Mouse (Mus musculus) cerebellum, adult 9-11 months (tissue): ENCODE results near the gene Sptbn1.

Experiments used
- DNase-seq: peaks from one replicate; pipeline ENCODE4 v3.0.0; 2022

Gene Sptbn1

DNA sequence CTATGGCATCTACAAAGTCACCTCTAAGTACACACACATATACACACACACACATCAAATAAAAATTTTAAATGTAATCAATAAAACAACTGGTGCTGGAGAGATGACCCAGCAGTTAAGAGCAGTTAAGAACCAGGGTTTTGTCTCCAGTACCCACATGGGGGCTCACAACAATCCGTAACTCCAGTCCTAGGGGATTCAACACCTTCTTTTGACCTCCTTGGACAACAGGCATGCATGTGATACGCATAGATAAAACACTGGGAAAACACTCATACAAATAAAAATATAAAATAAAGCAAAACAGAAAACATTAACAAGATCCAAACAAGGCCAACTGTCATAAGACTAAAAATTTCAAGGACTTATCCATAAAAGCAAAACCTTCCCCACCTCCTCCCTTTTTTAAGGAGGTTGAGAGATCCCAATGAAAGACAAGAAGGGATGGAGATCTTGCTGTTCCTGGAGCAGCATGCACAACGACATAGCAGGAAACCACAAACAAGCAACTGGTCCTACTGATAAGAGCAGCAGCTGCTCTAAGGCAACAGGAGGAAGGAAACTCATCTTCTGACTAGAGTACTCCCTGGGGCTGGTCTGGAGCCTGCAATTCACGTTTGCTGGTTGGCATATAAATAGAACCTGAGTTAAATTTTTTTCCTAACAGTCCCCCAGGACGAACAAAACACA lies 102.0 kb downstream of the Sptbn1 start:
- no peak for DNase-seq

DNA sequence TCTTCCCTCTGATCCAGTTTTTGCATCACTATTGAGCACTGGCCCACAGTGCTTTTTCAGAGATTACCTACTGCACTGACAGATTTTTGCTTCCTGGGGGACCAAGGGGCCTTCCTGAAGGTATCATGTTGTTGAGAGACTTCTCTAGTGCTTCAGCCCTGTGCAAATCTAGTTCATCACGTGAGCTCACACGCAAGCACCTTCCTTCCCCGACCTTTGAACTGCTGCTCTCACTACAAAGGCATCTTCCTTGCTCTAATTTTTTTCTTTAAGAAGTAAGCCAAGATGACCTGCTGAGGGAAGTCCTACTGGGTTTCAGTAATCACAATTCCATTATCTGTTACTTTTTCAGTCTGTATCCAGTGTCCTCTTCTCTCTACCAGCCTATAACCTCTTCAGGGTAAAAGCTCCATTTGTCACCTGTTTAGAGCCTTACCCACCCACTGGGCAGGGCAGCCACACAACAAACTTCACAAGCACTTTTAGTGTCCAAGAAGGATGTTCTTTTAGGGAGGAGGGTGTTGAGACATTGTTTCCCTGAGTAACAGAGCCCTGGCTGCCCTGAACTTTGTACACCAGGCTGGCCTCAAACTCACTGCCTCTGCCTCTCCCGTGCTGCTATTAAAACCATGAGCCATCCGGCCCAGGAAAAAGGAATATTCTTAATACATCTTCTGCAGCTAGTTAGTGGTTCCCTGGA lies 103.3 kb downstream of the Sptbn1 start:
- DNase-seq, result no peak

DNA sequence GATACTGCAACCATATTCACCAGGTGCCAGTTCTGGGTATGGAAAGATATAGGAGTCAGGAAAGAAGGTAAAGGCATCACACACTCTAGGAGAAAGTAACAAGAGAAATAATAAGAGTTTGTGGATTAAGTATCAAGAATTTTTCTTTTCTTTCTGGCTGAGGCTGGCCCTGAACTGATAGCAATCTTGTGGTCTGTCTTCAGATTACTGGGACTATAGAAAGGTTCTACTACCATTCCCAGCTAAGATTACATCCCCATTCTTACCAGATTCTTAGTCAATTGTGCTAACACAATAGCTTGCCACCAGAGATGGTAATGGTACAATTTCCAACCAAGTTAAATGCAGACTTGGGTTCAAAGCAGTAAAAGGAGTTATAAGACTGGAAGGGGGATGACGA lies 104.1 kb downstream of the Sptbn1 start:
- no peak for DNase-seq

DNA sequence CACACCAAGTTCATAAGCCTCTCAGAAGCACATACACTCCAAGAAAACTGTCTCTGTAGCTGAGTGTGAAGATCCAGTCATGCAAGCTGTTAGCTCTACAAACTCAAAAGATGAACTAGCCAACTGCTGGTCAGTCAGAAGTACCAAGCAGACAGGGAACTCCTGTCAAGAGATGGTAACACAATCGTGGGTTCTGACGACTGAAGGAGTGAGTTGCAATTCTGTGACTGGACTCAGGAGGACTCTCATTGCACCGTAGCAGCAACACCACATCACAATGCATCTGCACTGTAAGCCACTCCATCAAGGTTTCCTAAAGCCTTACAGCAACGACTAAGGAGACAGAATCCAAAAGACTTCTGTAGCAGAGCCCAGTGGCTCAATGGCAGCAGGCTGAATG lies 104.9 kb downstream of the Sptbn1 start:
- DNase-seq, result no peak

DNA sequence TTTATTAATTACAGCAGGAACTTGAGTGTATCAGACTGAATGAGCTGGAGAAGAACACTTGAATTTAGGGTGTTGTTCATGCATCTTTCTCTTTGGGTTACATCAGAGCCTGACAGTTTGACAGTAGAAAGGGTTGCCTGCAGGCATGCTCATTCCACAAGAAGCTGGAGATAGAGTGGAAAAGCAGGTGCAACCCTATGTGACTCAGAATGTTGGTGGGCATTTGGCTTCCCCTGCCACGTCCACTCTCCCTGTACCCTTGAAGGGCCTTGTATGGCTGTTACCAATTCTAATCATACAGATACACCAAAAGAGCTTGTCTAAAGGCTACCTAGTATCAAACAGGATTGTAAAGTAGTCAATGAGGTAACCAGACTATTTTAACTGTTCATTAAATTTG lies 106.2 kb downstream of the Sptbn1 start:
- no peak for DNase-seq

DNA sequence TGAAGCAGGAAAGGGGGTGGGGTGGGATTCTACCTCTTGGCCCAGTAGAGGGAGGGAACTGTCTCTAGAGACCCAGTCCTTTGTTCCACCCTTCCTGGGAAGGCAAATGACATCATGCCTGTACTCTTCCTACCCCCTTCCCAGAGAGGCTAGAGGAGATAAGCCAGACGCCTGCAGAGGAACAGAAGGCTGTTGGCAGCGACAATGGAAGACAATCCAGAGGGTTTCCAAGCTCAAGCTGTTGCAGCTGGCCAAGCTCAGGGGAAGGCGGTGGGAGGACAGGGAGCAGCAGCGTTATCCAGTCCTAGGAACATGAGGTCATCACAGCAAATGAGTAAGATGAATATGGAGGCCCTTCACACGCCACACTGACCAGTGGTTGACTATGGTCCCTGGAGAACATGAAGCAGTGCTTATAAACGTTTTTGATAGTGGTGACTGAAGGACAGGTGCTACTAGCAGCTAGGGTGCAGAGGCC lies 106.8 kb downstream of the Sptbn1 start:
- peak; percentile 92 for DNase-seq

DNA sequence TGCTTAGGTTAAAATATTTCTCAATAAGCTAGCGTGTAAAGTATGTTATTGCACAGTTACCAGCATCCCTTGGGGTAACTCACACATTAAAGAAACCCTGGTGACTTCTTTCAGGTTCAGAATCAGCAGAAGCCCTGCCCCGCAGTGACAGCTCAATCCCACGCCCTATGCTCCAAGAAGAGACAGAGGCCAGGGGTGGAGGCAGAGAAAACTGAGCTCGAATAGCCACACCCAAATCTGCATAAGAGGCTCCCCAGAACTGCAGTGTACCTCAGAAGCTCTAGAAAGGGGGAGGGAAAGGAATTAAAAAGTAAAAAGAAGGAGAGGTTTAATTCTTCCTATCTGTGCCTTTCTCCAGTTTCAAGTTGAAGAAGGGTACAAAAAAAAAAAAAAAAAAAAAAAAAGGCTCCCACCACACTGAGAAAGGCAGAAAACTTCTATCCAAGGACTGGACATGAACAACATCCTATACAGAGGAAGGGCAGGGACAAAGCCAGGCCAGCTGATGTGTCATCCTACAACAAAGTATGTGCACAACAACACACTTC lies 107.3 kb downstream of the Sptbn1 start:
- DNase-seq, result no peak

DNA sequence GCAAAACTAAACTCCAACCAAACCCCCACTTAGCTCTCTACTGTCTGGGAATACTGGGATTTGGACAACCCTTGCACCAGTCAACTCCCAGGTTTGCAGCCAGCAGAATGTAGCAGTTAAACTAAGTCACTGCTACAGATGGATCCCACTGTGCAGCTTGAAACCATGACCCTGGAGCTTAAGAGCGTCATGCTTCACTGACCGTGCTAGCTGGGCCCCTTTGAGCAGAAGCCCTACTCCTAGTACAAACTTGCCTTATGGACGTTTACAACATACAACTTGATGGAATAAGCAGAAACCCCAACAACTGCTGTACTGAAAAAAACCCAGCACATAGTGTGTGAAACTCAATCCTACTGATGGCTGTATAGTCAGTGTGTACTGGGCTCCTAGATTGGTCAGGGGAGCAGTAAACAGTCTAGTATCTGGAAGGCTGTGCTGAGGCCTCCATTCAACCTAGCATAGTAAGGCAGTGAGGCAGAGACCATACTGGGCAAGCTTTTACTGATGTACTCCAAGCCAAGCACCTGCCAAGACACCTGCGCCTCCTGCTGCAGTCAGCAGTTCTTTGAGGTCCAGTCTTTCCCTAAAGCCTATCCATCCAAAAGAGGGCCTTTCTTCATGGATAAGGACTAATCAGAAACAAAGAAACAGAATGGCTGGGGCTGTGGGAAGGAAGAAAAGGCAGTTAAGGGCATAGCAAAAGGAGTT lies 108.3 kb downstream of the Sptbn1 start:
- peak; percentile 70 for DNase-seq

DNA sequence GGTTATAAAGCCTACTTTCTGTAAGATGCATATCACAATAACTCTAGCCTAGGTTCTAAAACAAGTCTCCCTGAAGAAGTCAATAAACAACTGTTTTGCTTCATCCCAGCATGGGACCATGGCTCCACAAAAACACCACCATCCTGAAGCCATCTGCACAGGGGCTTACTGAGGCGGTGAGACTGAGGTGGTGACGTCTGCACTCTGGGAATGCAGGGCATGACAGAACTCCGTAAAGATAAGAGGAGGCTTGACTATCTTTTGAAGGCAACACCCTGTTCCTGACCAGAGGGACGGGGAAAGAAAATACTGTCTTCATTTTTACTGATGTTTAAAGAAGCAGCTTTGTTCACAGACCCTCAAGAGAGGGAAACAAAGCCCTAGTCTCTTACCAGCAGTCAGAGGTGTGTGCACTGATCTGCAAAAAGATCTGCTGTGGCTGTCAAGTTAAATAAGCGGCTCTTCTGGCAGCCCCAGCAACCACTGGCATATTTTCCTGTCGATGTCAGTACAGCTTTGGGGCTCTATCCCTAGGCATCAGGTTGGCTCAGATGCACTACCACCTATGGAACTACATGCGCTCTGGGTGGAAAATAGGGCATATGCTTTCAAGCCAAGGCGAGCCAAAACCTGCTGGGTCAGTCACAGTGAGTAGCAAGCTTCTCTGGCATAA lies 109.8 kb downstream of the Sptbn1 start:
- peak; percentile 90 for DNase-seq

DNA sequence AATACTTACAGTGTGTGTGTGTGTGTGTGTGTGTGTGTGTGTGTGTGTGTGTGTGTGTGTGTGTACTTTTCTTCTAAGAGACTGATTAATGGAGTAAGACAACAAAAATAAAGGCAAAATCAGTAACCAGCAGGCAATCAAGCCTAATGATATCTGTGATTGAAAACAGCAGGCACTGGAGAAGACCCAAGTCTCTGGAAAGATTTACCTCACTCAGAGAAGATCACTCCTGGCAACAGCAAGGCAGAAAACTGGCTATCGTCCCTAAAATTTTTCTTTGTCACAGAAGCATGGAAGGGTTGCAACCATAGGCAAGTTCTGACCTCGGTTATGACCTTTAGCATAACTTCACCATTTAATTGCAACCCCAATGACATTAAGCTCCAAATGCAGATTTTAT lies 112.1 kb downstream of the Sptbn1 start:
- DNase-seq, result peak; percentile 37

DNA sequence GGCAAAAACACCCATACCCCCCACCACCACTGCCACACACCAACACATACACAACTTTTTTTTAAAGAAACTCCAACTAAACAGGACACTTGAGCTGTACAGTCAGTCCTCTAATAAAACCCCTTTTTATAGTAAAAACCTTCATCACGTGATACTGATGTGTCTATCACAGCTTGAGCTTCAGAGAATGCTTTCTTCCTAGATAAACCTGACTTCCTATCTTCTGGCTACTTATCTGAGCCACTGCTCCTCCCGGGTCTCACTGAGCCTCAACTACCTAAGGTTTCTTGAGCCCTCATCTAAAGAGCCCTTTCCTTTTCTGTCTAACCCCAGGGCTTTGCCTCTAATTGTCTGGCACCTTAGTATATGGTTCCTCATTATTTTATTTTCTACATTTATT lies 113.0 kb downstream of the Sptbn1 start:
- DNase-seq, result no peak

DNA sequence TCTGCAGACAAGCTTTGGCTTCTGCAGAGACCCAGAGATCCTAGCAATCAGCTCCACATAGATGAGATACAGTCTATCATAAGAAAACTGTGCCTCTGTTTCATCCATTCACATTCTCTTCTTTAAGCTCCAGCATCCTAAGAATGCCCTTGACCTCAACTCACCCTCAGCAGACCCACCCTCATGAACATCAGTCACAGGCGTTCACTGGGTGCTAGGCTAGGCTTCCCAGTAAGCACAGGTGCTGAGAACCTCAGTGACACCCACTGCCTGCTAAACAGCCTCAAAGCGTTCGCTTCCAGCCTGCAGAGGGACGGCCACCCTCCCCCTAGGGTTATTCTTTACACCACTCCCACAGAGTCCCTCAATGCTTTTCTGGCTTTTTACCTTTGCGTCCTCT lies 119.1 kb downstream of the Sptbn1 start:
- no peak for DNase-seq

DNA sequence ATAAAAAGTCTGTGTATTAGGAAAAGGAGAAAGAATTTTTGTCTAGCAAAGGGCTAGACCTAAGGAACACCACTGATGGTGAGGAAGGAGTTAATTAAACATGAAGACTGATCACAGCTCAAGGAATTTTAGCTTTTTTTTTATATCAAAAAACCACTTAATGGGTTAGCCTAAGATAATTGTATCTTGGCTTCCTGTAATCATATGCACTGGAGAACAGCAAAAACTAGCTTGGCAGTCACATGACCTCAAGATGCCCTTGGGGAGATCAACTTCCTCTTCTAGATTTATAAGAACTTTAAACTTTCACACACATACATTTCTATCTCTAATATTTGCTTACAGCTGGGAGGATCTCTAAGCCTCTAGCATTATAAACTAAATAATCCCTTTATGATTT lies 119.6 kb downstream of the Sptbn1 start:
- DNase-seq, result no peak

DNA sequence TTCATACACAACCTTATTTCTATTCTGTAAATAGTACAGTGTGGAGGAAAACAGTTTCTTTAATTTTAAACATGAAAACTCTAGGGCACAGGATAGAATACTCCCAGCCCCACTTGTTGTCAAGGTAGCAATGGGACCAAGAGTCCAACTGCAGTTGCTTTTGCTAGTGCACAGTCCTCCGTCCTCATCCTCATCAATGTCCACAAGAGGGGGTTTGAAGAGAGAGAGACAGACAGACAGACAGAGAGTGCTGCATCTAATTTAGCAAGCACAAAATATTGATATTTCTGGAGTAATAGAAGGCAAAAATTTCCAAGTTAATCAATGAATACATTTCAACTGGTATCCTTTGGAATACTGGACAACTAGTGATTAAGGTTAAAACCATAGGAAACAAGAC lies 120.1 kb downstream of the Sptbn1 start:
- no peak for DNase-seq

DNA sequence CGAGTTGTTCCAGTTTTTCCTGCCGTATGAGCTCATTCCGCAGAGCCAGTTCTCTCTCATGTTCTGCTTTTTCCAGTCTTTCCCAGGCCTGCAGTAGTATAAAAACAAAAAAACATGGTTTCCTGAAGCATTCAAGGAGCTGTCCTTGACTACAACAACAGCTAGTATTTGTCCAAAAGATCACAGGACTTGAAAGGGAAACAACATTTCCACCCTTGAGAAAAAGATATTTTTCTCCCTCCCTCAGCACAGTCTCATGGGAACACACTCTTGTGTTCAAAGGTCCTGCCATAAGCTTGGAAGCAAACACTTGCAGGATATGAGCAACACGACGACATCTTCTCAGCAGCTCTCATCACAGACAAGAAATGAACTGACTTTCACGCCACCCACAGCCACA lies 124.9 kb downstream of the Sptbn1 start:
- DNase-seq, result no peak

DNA sequence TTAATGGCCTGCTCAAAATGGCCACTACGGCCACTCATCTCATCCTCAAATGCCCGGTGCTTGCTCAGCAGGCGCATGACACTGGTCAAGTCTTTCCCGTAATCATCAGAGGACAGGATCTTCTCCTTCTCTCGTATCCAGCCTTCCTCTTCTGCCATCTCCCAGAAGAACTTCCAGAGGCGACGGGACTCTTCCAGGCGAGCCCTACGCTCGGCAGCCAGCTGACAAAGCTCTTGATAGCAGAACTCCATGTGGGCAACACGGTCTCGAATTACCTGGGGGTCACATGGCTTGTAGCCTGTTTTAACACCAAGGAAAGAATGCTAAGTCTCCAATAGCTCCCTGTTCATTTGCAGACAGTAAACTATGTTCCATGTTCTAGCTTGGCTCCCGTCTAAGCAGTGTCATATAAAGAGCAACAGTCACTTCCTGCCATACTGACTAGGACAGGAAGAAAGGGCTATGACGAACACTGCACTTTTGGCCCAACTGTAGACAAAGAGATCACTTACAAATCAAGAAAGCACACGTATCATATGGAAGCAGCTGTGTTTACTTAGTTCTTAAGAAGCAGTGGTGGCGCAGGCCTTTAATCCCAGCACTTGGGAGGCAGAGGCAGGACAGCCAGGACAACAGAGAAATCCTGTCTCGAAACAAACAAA lies 128.7 kb downstream of the Sptbn1 start:
- no peak for DNase-seq

DNA sequence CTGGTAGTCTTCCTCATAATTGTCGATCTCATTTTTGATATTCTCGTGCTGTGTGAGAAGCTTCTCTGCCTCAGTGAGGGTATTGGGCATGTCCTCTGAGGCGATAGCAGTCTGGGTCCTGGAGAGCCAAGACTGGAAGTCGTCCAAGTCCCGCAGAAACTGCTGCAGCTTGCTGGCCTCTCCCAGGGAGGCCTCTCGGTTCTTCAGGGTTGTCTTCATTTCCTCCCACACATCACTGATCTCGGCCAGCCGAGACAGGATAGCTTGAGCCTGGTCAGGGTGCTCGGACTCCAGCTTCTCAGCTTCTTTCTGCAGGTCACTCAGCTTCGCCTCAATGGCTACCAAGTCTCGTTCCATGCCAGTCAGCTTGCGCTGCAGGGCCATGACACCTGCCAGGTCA lies 130.9 kb downstream of the Sptbn1 start:
- peak; percentile 28 for DNase-seq

DNA sequence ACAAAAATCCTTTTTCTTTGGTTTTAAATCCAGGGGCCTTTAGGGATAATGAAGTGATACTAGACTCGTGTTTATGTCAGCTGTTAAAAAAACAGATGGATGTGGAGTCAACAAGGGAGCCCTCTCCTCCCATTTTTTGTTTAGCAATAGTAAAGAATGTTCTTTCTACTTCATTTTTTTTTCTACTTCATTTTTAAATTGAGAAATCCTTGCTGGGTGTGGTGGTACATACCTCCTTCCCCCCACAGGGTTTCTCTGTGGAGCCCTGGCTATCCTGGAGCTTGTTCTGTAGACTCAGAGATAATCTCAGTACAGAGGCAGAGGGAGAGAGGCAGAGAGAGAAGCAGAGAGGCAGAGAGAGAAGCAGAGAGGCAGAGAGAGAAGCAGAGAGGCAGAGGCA lies 133.9 kb downstream of the Sptbn1 start:
- DNase-seq, result no peak

DNA sequence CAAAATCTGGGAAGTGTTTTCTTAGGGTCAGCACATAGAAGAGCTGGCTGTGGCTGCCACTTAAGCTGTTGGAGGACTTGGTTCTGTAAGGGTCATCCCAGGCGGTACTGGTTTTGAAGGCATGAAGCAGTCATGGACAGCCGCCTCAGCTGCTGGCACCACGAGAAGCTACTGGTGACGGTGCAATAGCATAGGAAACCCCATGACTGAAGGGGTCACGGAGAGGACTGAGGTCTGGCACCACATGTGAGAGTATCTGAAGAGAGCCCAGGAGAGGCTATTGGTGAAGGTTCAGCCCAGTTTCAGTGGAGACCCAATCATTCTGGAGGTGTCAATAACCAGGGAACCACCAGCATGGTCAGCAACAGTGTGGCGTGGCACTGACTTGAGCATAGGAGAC lies 135.4 kb downstream of the Sptbn1 start:
- DNase-seq, result no peak

DNA sequence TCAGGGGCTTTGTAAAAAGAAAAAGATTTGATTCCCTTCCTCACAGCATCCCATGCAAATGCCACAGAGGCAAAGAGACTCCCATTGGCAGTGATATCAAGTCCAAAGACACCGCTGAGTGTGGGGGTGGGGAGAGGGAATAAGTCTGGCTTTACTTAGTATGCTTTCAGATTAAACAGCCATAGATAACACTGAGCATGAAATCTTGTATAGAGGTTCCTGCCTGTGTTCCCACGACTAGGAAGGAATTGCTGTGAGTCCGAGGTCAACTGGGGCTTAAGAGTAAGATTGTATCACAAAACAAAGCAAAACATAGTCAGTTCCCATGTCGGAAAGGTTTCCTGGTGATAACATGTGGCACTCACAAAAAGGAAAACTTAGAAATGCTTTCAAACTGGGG lies 136.3 kb downstream of the Sptbn1 start:
- DNase-seq, result no peak

DNA sequence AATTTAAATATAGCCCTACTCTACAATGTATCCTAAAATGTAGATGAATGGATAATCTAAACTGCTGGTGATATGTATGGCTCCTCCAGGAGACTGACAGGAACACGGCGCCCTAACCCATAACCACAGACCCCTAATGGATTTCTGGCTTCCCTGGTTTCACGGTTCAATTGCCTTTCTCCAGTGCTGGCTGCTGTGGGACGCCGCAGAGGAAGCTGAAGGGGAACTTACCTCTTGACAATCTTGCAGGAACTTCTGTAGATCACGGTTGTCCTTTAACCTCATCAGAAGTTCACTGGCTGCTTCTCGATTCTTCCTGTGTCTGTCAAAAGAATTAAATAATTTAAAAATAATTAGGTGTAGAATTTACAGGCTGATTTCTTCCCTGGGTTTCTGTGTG lies 138.6 kb downstream of the Sptbn1 start:
- no peak for DNase-seq

DNA sequence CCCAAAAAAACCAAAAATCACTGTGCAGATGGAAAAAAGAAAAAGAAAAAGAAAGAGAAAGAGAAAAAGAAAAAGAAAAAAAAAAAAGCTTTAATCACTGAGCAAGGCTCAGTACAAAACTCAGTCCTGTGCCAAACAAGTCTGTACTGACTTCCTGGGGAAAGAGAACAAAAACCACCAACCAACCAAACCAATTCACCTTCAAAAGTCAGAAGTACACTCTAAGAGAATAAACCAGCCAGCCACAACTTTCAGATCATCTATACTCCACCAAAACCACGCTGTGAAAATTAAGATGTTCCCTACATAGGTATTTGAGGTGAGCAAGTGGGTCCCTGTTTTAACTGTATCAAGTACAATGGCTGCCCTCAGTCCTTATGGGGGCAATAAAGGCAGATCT lies 141.1 kb downstream of the Sptbn1 start:
- DNase-seq, result no peak

DNA sequence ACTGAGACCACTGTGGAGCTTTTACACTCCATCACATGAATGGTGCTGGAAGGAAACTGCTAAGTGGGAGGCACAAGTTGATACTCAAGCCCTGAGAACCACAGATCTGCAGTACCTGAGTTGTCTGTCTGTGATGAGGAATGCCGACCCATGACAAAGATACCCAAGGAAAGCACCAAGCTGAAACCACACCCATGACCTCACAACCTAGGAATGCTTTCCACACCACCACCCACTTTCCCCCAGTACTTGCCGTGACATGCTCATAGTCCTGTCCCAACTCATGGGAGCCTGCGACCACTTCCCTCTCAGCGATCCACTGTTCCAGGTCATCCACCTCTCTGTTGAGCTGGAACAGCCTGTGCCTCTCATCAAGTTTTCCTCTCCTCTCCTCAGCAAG lies 149.9 kb downstream of the Sptbn1 start:
- no peak for DNase-seq
